Mouse (Mus musculus) embryo, embryonic 11.5 days (tissue): Measurements from ENCODE around the gene Xpo1.
A peak's percentile ranks its signal among the peaks of the same experiment; 100 is the strongest.
"Not testable (repeated sequence)": the region's sequence is repeated elsewhere in the genome, so short reads cannot be mapped to it uniquely, and the experiment has no call there.

Experiments used
- DNase-seq: peaks from one replicate; pipeline ENCODE4 v3.0.0-alpha.2; 2012; ENCODE audit warnings: low read depth, low spot score

Xpo1 gene

GRCm38 (mm10) chr11:23298301-23298700 lies 42.5 kb downstream of the Xpo1 start:
- DNase-seq = no peak

GRCm38 (mm10) chr11:23299910-23300309 lies 44.1 kb downstream of the Xpo1 start:
- DNase-seq = no peak

GRCm38 (mm10) chr11:23303126-23303525 lies 47.3 kb downstream of the Xpo1 start:
- DNase-seq = no peak

DNA sequence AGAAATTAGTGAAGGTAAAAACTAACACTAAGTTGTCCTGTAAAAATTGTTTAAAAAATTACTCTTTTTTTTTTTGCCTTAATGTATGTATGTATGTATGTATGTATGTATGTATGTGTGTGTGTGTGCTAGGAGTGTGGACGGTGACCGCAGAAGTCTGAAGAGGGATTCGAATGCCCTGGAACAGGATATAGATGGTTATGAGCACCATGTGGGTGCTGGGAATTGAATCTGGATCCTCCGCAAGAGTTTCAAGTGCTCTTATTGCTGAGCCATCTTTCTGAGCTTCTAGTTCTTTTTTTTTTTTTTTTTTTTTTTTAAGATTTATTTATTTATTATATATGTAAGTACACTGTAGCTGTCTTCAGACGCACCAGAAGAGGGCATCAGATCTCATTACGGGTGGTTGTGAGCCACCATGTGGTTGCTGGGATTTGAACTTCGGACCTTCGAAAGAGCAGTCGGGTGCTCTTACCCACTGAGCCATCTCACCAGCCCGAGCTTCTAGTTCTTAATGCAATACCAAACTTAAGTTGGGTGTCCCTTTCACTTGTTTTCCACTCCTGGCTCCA lies 49.3 kb downstream of the Xpo1 start:
- not testable (repeated sequence) for DNase-seq

- peak; percentile 90 for DNase-seq
These were observed 50.1 kb downstream of the Xpo1 start for GRCm38 (mm10) chr11:23305673-23306608.

DNA sequence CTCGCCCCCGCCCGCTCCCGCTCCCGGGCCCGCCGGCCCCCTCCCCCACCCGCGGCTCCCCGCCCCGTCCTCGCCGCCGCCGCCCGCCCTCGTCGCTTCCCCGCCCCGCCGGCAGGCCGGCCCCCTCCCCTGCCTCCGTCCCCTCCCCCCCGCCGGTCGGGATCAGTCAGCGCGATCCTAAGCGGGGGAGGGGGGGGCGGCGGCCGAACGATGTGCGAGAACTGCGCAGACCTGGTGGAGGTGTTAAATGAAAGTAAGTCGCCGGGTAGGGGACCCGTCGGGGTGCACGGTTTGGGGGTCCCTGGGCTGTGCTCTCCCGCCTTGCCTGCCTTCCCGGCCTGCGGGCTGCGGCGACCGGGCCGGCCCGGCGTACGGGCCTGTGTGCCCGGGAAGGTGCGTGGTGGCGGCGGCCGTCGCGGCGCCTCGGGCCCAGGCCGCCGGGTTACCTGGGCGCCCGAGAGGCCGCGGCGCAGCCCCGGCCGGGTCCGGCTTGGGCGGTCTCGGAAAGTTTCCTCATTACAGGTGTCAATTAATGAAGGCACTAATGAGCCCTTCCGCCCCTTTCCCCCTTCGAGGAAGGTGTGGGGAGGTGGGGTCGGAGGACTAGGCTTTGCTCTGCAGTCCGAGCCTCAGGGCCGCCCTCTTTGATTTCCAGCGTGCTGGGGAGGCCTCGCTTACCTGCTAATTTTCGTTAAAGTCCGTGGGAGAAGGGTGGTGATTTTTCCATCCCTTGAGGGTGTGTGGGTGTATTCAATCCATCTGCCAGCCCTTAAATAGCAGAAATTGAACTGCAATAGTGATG lies 51.1 kb downstream of the Xpo1 start, which contains the start of gene Usp34:
Gene Usp34 (plus strand): TSS at position 132 of the 802 bp plus-strand sequence.
- peak; percentile 44 for DNase-seq

GRCm38 (mm10) chr11:23307566-23307920 lies 51.7 kb downstream of the Xpo1 start:
- no peak for DNase-seq

DNA sequence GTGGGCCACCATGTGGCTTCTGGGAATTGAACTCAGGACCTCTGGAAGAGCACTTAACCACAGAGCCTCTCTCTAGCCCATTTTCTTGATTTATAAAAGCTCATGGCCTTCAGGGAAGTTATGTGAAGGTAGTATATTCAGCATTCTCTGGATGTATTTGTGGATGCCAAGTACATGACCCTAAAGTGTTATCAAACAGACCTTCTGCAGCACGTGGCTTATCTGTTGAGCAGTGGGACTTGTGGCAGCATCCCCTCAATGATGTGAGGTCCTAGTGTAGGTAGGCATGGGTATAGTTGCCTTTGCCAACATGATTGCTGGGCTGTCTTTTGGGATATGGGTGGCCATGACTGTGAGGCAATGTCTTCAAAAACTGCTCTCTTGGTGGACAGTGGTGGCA lies 57.7 kb downstream of the Xpo1 start:
- DNase-seq = no peak

- DNase-seq = no peak
These were observed 73.6 kb downstream of the Xpo1 start for GRCm38 (mm10) chr11:23329413-23329812.

- no peak for DNase-seq
These were observed 76.3 kb downstream of the Xpo1 start for GRCm38 (mm10) chr11:23332136-23332535.

DNA sequence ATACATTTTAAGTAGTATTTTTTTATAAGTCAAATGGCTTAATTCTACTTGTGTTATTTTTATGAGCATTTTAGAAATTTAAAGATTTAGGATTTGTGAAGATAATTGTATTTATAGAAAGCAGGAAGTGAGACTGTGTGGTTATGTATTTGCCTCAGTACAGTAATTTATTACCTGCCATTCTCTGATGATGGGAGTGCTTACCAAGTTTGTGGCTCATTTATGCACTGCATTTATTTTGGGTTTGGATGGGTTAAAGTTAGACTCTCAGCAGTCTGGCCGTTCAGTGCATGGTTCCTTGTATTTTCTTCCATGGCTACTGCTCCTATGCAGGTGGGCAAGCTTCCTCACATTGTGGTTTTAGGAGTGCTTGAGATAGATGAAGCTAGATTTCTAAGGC lies 79.3 kb downstream of the Xpo1 start:
- DNase-seq = no peak
